Mouse (Mus musculus) activated CD4-positive, CD25-positive, alpha-beta regulatory T cell (primary cell): Measurements from ENCODE around the gene Entpd4b. TPM values are rescaled to one million over a fixed set of nuclear protein-coding genes. Genes with fewer than 3 reads are reported as not detected.

ENCODE experiments used
- polyA plus RNA-seq, 2 experiments: library from polyadenylated mRNA; unstranded; fragments of 100-300 nt; shearing (Covaris generic); gene quantifications; one replicate each; pipeline ENCODE4 v1.2.1; 2017

The Entpd4b gene
- polyA plus RNA-seq = 10 to 100 TPM; 17.8 to 26.3 TPM

GRCm38 (mm10) chr14:69555110-69555831 lies at the start of gene Entpd4b:
Gene Entpd4b, plus strand, starts transcription at chr14:69555424.

GRCm38 (mm10) chr14:69512449-69512848 lies 42.8 kb upstream of the Entpd4b start, which contains the start of gene Gm27179:
Gene Gm27179, minus strand, starts transcription at chr14:69512549.

Other genes starting within 250 kb of the Entpd4b start
- gene Gm16867, start 52.1 kb upstream of the Entpd4b start, polyA plus RNA-seq = 1 to 10 TPM; 1.3 to 7.3 TPM
- not detected for gene Gm27179, start 42.9 kb upstream of the Entpd4b start, polyA plus RNA-seq